Mouse (Mus musculus): ENCODE data around the gene Slc13a5. TPM values are rescaled to one million over a fixed set of nuclear protein-coding genes. Genes with fewer than 3 reads are reported as not detected.
A peak's percentile ranks its signal among the peaks of the same experiment; 100 is the strongest.

Gene Slc13a5
- polyA plus RNA-seq, 1 experiment from 2014 or later: 0.29 TPM

- no peaks in the 10 kb centered on the region for H3K4me1 ChIP-seq
- no peak overlapping the region for H3K4me3 ChIP-seq
- H3K27me3 ChIP-seq: no peaks in the 10 kb centered on the region
- H3K9me3 ChIP-seq: peaks cover 3% of the 10 kb centered on the region; the same call in 1 of the 2 replicates
- no peak overlapping the region for H3K27ac ChIP-seq (replicated peaks)
- H3K4me2 ChIP-seq (replicated peaks): no peak overlapping the region
- no peaks in the 10 kb centered on the region for H3K36me3 ChIP-seq
- WGBS: 81% methylated on average over 6 of the region's 6 CpGs
- ATAC-seq (ENCODE audit: low FRiP score, low read depth): no peak
- H3K9ac ChIP-seq (replicated peaks): no peak overlapping the region
These were observed 19.0 kb upstream of the Slc13a5 start for GRCm38 (mm10) chr11:72285971-72286480.

- H3K36me3 ChIP-seq: no peaks in the 10 kb centered on the region
- no peaks in the 10 kb centered on the region for H3K27me3 ChIP-seq
- 89% methylated on average over 14 of the region's 14 CpGs for WGBS
- no peaks in the 10 kb centered on the region for H3K4me1 ChIP-seq
- no peak for ATAC-seq (ENCODE audit: low FRiP score, low read depth)
- no peak overlapping the region for H3K4me2 ChIP-seq (replicated peaks)
- H3K27ac ChIP-seq (replicated peaks): no peak overlapping the region
- no peak overlapping the region for H3K4me3 ChIP-seq
- no peak overlapping the region for H3K9ac ChIP-seq (replicated peaks)
- peaks cover 2% of the 10 kb centered on the region; the same call in 1 of the 2 replicates for H3K9me3 ChIP-seq
These were observed 17.6 kb upstream of the Slc13a5 start for GRCm38 (mm10) chr11:72284532-72285182.

- no peak overlapping the region for H3K4me2 ChIP-seq (replicated peaks)
- no peak for ATAC-seq (ENCODE audit: low FRiP score, low read depth)
- no peak overlapping the region for H3K4me3 ChIP-seq
- WGBS: 88% methylated on average over 15 of the region's 16 CpGs
- H3K27me3 ChIP-seq: no peaks in the 10 kb centered on the region
- H3K27ac ChIP-seq (replicated peaks): no peak overlapping the region
- no peak overlapping the region for H3K9ac ChIP-seq (replicated peaks)
- H3K36me3 ChIP-seq: no peaks in the 10 kb centered on the region
- H3K9me3 ChIP-seq: no peaks in the 10 kb centered on the region
- no peaks in the 10 kb centered on the region for H3K4me1 ChIP-seq
These were observed 16.6 kb upstream of the Slc13a5 start for GRCm38 (mm10) chr11:72283486-72284224.

- Histone ChIP-seq H3K9me3 (no peaks in the 10 kb centered on the region), H3K4me2 (replicated peaks) (no peak overlapping the region), H3K27ac (replicated peaks) (no peak overlapping the region), H3K9ac (replicated peaks) (no peak overlapping the region), H3K36me3 (no peaks in the 10 kb centered on the region), H3K4me1 (no peaks in the 10 kb centered on the region), H3K4me3 (no peak overlapping the region), H3K27me3 (no peaks in the 10 kb centered on the region)
- 73% methylated on average over 5 of the region's 5 CpGs for WGBS
- ATAC-seq (ENCODE audit: low FRiP score, low read depth): no peak
These were observed 14.9 kb upstream of the Slc13a5 start for GRCm38 (mm10) chr11:72281852-72282400.

GRCm38 (mm10) chr11:72281143-72281851 lies 14.3 kb upstream of the Slc13a5 start:
- WGBS: 85% methylated on average over 5 of the region's 5 CpGs
- Histone ChIP-seq H3K36me3 (no peaks in the 10 kb centered on the region), H3K27ac (replicated peaks) (no peak overlapping the region), H3K4me3 (no peak overlapping the region), H3K9ac (replicated peaks) (no peak overlapping the region), H3K9me3 (no peaks in the 10 kb centered on the region), H3K4me2 (replicated peaks) (no peak overlapping the region), H3K27me3 (no peaks in the 10 kb centered on the region), H3K4me1 (no peaks in the 10 kb centered on the region)
- no peak for ATAC-seq (ENCODE audit: low FRiP score, low read depth)

- Histone ChIP-seq H3K4me3 (no peak overlapping the region), H3K4me1 (no peaks in the 10 kb centered on the region), H3K36me3 (no peaks in the 10 kb centered on the region), H3K4me2 (replicated peaks) (no peak overlapping the region), H3K9me3 (no peaks in the 10 kb centered on the region), H3K27ac (replicated peaks) (no peak overlapping the region), H3K27me3 (peaks cover 7% of the 10 kb centered on the region; the same call in 1 of the 2 replicates), H3K9ac (replicated peaks) (no peak overlapping the region)
- ATAC-seq (ENCODE audit: low FRiP score, low read depth): no peak
- WGBS: 73% methylated on average over 3 of the region's 3 CpGs
These were observed 6.3 kb upstream of the Slc13a5 start for GRCm38 (mm10) chr11:72273341-72273740.

- 0 out of 2 replicates have a peak, but pooled peaks cover 6% of the 10 kb centered on the region for H3K4me1 ChIP-seq
- 82% methylated on average over 1 of the region's 1 CpGs for WGBS
- peaks cover 23% of the 10 kb centered on the region for H3K27me3 ChIP-seq
- H3K36me3 ChIP-seq: no peaks in the 10 kb centered on the region
- no peak overlapping the region for H3K9ac ChIP-seq (replicated peaks)
- no peak overlapping the region for H3K4me2 ChIP-seq (replicated peaks)
- ATAC-seq (ENCODE audit: low FRiP score, low read depth): no peak
- no peak overlapping the region for H3K27ac ChIP-seq (replicated peaks)
- no peaks in the 10 kb centered on the region for H3K9me3 ChIP-seq
- no peak overlapping the region for H3K4me3 ChIP-seq
These were observed 4.7 kb upstream of the Slc13a5 start for GRCm38 (mm10) chr11:72271761-72272160.

- ATAC-seq (ENCODE audit: low FRiP score, low read depth): peak; percentile 91
- no peaks in the 10 kb centered on the region for H3K36me3 ChIP-seq
These were observed 639 bp downstream of the Slc13a5 start for GRCm38 (mm10) chr11:72266207-72266959.

GRCm38 (mm10) chr11:72265483-72265882 lies 1.5 kb downstream of the Slc13a5 start:
- Histone ChIP-seq H3K36me3 (no peaks in the 10 kb centered on the region), H3K9me3 (no peaks in the 10 kb centered on the region), H3K27me3 (peaks cover 57% of the 10 kb centered on the region), H3K4me1 (peaks cover 22% of the 10 kb centered on the region), H3K27ac (replicated peaks) (no peak overlapping the region), H3K4me3 (0 out of 2 replicates have a peak overlapping the region, but pooled peaks have one; percentile 9), H3K4me2 (replicated peaks) (no peak overlapping the region), H3K9ac (replicated peaks) (no peak overlapping the region)
- 11% methylated on average over 11 of the region's 11 CpGs for WGBS
- no peak for ATAC-seq (ENCODE audit: low FRiP score, low read depth)

More at GRCm38 (mm10) chr11:72266207-72266959, 639 bp downstream of the Slc13a5 start:
- H3K9me3 ChIP-seq: no peaks in the 10 kb centered on the region
- H3K27ac ChIP-seq (replicated peaks): no peak overlapping the region
- peak overlapping the region; percentile 59 for H3K4me2 ChIP-seq (replicated peaks)
- H3K27me3 ChIP-seq: peaks cover 57% of the 10 kb centered on the region
- WGBS: 1% methylated on average over 46 of the region's 46 CpGs
- peaks cover 22% of the 10 kb centered on the region for H3K4me1 ChIP-seq
- peak overlapping the region; percentile 38 for H3K4me3 ChIP-seq
- peak overlapping the region; percentile 49 for H3K9ac ChIP-seq (replicated peaks)

- no peaks in the 10 kb centered on the region for H3K9me3 ChIP-seq
- no peaks in the 10 kb centered on the region for H3K27me3 ChIP-seq
- WGBS: 84% methylated on average over 2 of the region's 2 CpGs
- H3K4me1 ChIP-seq: no peaks in the 10 kb centered on the region
- no peak overlapping the region for H3K27ac ChIP-seq (replicated peaks)
- no peak for ATAC-seq (ENCODE audit: low FRiP score, low read depth)
- no peak overlapping the region for H3K4me3 ChIP-seq
- no peak overlapping the region for H3K9ac ChIP-seq (replicated peaks)
- no peak overlapping the region for H3K4me2 ChIP-seq (replicated peaks)
- H3K36me3 ChIP-seq: no peaks in the 10 kb centered on the region
These were observed 10.6 kb downstream of the Slc13a5 start for GRCm38 (mm10) chr11:72256441-72256840.

GRCm38 (mm10) chr11:72255629-72256028 lies 11.4 kb downstream of the Slc13a5 start:
- H3K27ac ChIP-seq (replicated peaks): no peak overlapping the region
- H3K9ac ChIP-seq (replicated peaks): no peak overlapping the region
- no peaks in the 10 kb centered on the region for H3K27me3 ChIP-seq
- no peaks in the 10 kb centered on the region for H3K4me1 ChIP-seq
- H3K4me3 ChIP-seq: no peak overlapping the region
- H3K9me3 ChIP-seq: no peaks in the 10 kb centered on the region
- no peaks in the 10 kb centered on the region for H3K36me3 ChIP-seq
- ATAC-seq (ENCODE audit: low FRiP score, low read depth): no peak
- H3K4me2 ChIP-seq (replicated peaks): no peak overlapping the region
- 96% methylated on average over 4 of the region's 4 CpGs for WGBS
